Mouse (Mus musculus) cerebellum, adult 11-12 months (tissue): Measurements from ENCODE around the gene Ap1m2.
A peak's percentile ranks its signal among the peaks of the same experiment; 100 is the strongest.
"Not testable (repeated sequence)": the region's sequence is repeated elsewhere in the genome, so short reads cannot be mapped to it uniquely, and the experiment has no call there.

ENCODE experiments used
- DNase-seq: peaks from one replicate; pipeline ENCODE4 v3.0.0; 2022

Gene Ap1m2

DNA sequence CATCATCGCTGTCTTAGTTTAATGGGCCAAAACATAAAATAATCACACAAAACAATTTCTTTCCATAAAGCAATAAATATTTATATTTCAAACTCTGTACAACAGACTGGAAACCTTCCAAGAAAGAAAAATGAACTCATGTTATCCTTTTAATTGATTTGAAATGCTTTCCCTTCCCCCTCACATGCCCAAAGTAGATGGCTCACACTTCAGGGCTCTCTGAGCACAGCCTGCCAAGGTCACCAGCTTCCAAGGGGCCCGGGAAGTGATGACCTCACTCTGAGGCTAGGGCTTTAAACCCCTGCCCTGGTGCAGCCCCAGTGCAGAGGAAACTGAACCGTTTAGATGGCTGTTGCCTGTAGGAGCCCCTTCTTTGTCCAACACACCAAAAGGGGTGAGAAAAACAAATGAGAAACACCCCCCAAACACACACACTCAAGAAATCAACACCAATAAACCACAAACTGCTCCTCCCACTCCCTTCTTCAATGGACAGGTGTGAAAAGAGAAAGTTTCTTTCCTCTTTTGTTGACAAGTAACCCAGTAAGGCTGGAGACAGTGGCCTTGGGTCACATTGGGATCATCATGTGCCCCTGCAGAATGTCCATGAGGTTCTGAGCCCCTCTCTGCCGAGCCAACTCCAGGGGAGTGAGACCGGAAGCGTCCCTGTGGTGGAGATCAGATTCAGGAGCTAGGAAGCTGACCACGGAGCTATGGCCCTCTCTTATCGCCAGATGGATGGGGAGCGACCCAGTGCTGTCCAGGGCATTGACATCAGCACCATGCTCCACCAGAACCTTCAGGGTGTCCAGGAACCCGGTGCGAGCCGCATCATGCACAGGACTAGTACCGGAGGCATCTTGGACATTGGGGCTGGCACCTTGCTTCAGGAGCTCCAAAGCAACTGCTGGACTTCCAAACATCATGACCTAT lies 23.5 kb downstream of the Ap1m2 start:
- DNase-seq: peak; percentile 65

DNA sequence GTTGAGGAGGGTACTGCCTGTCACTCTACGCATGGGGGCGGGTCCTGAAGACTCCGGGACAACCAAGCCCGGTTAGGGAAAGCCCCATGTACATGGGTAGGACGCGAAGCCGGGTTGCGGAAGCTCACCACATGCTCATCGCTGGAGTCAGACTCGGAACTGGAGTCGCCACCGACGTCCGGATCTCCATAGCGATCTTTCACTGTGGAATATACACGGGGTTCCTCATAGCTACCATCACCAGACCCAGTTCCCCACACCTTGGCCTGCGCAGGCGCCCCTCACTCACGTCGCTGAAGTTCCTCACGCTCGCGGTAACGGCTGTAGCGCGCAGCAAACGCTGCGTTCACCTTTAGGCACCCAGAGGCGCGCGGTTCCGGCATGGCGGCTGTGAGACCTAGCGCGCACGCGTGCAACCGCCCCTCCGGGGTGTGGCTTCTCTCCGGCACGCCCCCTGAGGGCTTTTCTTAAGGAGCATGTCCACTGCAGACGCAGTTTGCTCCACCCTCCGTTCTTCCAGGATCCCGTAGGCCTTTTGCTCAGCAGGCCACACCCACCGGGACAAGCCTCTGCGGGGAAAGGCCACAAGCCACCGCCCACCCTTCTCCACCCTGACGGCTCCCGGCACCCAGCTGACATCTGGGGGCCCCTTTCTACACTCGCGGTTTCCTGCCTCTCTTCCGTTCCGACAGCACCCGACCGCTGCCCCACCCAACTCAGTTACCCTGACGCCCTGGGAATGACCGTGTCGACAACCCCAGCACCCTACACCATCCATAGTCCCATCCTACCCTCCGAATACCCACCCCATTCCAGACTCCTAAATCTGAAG lies 24.4 kb downstream of the Ap1m2 start, which contains the start of gene Kri1:
Gene Kri1, minus strand, starts transcription at position 399 of the 832 bp plus-strand sequence.
- DNase-seq: peak; percentile 98

DNA sequence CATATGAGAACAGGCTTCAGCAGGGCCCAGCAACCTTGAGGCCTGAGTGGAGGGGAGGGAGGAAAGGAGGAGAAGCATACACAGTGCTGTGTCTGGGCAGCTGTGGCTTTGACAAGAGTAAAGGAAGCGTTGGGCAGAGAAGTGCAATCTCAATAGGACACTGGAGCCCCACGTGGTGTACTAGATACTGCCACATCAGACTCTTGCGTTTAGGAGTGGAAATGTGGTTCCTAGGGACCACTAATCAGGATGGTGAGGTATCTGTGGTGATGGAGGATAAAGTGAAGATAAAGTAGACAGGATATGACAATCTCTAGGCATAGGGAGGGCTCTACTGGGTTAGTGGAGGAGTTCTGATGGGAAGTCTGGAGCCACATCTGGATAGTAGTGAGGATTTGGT lies 25.4 kb downstream of the Ap1m2 start:
- no peak for DNase-seq

DNA sequence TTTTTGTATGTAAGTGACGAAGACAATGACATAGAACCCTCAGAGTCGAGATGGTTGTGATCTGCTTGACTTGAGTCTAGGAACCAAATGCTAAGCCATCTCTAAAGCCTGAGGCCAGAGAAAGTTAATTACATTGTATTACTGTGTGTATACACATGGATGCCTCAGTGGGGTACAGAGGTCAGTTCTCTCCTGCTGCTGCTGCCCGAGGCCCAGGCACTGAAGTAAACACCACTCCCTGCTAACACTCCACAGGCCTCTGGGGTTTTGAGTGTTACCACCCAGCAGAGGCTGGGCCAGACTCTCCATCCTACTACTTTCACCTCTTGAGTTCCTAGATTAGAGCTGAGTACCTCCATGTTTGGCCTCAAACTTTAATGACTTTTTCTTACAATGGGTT lies 28.1 kb downstream of the Ap1m2 start:
- DNase-seq: no peak

DNA sequence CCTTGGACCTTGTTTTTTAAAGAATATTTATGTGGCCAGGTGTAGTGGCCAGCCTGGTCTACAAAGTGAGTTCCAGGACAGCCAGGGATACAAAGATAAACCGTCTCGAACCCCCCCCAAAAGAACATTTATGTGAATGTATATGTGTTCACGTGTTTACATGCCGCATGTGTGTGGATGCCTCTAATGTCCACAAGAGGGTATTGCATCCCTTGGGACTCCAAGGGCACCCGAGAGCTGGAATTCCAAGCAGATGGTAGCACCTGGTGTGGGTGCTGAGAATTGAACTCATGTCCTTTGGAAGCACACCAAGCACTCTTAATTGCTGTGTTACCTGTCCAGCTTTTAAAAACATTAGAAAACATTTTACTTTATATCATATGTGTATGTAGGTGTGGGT lies 28.5 kb downstream of the Ap1m2 start:
- no peak for DNase-seq

DNA sequence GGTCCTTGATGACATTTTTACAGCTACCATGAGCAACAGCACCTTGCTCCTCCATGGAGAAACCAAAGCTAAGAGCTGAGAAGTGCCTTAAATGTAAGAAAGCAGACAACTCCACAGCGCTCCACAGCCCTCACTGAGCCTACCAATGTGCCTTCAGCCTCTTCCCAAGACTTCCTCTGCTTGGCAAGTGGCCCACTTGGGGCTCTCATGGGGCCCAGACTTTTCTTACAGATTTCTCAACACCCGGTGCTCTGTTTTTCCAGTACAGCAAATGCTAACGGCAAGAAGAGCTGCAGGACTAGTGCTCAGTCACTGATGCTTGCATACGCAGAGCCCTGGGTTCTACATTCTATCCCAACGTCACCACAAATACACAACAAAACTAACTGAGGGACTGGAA lies 34.4 kb downstream of the Ap1m2 start:
- no peak for DNase-seq

DNA sequence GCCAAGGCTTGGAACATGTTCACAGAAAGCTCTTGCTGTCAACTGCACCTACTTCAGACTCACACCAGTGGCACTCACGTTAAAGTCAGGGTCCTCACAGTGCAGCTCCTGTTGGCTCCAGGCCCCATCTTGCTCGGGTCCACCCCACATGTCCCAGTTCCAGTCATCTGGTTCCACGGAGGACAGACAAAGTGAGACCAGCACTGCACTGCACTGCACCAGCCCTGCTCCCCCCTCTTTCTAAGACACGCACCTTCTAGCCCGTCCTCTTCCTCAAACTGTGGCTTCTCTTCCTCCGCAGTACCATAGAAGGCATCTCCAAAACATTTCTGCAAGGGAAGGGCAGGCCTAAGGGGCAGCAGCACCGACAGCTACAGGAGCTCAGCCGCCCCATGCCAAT lies 35.8 kb downstream of the Ap1m2 start:
- no peak for DNase-seq

DNA sequence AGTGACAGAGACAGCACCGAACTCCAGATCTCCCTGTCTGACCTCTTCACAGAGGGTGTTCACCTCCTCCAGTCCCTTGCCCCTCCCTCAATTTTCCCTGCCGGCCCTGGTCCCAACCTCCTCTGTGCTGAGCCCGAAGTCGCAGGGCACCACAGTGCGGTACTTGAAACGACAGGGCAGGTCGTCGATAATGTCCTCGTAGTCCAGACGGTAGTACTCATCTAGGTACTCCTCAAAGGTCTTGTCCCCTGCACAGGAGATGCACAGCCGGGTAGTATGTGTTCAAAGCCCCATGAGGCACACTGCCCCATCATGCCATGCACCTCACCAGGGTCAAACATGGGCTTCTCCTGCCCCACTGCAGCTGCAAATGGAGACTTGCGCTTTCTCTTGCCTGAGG lies 36.4 kb downstream of the Ap1m2 start:
- no peak for DNase-seq

DNA sequence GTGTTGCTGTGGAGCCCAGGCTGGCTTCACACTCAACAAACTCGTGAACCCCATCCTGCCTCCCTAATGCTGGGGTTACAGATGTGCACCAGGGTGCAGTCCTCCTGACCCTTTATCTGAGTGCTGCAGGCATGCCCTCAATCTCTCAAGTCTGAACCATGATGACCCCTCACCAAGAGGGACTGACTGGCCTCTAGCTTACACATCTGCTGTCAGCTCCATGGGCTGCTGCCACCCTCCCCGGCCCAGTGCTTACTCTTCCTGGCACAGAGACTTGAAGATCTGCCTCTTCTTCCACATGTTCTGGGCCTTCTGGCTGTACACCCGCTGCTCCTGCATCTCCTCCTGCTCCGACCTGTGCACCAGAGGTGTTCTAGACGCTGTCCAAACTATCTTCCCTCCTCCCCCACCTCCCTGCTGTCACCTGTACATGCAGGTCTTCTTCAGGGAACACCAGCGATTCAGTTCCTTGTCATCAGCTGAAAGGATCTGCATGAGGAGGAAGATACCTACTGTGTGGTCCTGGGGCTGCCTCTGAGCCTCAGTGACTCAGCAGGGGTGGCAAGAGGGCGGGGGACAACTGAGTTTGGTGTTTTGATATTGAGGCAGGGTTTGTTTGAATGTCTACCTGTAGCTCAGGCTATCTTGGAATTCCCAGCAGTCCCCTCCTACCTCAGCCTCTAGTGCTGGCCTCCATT lies 37.0 kb downstream of the Ap1m2 start:
- no peak for DNase-seq

DNA sequence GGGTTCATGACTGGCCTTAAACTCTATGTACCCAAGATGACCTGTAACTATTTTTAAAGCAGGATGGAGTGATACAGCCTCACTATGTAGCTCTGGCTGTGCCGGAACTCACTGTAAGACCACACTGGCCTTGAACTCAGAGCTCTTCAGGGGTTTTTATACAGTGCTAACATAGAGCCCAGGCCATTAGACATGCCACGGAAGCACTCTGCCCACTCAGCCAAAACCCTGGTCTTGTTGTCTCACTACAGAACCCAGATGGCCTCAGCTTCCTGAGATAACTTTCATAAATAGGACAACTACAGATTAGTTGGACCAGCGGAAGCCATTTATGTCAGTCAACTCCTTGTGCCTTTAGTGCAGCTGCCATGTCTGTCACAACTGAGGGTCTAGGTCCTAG lies 37.8 kb downstream of the Ap1m2 start:
- no peak for DNase-seq

DNA sequence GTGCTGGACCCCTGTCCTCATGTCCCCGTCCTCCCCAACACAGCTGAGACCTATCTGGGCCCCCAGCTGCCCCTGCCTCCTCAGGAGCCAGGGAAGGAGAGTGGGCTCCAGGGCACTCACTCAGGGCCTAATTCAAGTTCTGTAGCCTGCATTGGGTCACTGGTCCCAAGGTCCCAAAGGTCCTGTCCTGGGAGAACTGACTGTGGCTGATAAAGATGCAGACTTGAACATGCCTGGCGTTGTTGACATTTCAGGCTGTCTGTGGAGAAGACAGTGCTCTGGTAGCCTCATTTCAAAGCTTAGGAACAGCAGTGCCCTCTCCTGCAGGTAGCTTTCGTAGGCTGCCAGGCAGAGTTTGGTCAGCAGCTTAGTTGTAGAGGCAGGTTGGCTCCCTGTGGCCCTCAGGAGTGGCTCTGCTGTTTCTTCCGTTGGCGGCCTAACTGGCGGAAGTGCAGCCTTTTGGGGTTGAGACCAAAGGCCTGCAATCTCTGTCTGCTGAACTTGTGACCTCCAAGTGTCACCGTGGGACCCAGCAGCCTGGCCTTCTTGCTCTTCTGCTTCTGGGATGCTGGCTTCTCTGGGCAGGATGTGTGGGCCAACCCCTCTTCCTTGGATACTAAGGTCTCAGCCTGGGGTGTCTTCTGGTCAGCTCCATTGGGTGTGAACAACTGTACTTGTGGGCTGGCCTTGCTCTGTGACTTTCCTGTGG lies 38.5 kb downstream of the Ap1m2 start:
- no peak for DNase-seq

DNA sequence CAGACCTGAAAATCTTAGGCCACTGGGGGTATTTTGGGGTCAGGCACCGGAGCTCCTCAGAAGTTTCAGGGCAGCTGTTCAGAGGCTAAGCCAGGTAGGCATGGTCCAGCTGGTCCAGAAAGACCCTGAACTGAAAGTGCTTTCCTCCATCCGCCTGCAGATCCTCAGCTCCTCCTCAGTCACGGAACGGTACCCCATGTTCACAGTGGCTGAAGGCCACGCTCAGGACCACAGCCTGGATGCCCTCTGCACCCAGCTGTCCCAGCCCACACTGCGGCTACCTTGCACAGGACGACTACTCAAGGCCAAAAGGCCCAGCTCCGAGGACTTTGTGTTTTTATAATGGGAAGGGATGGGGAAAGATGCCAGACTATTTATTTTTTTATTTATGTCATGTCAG lies 39.0 kb downstream of the Ap1m2 start:
- DNase-seq: no peak

DNA sequence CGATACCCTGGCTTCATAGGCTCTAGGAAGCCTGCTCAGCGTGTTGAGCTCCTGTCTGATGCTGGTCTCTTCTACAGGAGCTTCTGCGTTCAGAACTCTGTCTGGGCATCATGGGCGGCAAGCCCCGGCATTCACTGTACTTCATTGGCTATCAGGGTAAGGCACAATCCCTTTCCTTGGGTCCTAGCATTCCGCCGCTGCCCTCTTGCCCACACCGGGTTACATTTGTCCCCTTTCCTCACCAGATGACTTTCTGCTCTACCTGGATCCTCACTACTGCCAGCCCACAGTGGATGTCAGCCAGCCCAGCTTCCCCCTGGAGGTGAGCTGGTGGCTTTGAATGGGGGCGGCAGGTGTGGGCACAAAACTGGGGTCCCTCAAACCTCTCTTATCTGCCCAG lies 39.7 kb downstream of the Ap1m2 start:
- no peak for DNase-seq

DNA sequence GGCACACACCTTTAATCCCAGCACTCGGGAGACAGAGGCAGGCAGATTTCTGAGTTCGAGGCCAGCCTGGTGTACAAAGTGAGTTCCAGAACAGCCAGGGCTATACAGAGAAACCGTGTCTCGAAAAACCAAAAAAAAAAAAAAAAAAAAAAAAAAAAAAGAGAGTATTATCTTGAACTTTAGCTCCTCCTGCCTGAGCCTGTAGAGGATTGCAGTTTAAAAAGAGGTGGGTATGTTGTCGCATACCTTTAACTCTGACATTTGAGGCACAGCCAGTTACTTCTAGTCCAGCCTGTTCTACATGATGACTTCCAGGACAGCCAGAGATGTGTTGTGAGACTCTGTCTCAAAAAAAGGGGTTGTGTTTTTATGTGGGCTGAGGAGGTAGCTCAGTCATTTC lies 42.5 kb downstream of the Ap1m2 start:
- DNase-seq: not testable (repeated sequence)

DNA sequence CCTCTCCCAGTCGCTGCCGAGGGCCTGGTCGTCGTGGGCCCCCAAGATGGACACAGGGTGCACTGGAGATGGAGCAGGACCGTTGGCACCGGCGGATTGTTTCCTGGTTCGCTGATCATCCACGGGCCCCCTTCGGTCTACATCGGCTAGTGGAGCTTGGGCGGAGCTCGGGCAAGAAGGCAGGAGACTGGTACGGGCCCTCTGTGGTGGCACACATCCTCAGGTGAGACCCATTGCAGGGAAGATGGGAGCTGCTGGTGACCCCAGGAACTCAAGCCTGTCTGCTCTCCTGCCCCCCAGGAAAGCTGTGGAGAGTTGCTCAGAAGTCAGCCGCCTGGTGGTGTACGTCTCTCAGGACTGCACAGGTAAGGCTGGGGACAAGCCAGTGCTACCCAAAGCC lies 43.8 kb downstream of the Ap1m2 start:
- DNase-seq: no peak

DNA sequence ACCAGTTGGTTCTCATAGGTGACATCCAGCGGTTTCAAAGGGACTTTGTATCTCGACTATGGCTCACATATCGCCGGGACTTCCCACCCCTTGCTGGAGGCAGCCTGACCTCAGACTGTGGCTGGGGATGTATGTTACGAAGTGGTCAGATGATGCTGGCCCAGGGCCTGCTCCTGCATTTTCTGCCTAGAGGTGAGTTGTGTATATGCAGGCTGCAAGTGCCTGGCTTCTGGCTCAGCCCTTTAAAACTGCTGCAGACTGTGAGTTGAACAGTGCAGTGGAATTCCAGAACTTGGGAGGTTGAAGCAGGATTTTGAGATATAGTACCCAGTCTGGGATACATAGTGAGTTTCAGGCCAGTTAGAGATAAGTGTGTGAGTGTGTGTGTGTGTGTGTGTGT lies 45.2 kb downstream of the Ap1m2 start:
- no peak for DNase-seq

DNA sequence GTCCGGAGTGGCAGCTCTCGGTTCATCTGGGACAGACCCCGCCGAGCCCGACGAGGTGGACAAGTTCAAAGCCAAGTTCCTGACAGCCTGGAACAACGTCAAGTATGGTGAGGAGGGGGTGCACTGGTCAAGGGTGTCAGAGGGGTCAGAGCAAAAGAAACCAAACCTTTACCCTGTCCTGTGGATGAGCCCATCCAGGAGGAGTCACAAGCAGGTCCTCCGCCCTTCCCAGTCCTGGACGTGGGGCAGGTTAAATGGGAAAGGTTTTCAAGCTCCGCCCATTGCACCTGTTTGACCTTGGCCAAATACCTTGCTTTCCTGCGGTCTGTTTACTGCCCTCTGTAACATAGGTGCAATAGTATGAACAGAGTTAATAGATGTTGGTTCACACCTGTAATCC lies 46.5 kb downstream of the Ap1m2 start:
- DNase-seq: peak; percentile 72

DNA sequence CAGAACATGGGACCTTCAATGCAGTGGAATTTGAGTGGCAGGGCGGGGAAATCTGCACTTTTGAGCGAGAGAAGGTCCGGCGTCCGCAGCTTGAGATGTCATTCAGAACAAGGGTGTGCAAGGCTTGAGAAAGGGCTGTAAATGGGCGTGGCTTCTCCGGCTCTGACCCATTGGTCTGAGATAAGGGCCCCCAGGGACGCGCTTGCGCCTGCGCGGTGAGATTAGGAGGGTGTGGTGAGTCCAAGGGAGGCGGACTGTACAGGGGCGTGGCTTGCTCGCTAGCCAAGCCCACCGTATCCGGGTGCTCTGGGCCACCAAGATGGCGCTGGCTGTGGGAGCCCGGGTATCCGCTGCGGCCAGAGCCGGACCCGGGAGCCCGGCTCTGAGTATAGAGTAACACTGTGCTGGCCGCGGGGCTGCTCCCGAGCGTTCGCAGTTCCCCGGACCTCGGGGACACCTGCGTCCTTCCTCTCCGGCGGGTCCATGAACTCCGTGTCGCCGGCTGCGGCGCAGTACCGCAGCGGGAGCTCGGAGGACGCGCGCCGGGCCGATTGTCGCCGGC lies 47.1 kb downstream of the Ap1m2 start, which contains the start of gene Atg4d:
Gene Atg4d, plus strand, starts transcription at position 294 of the 562 bp plus-strand sequence.
- peak; percentile 100 for DNase-seq

DNA sequence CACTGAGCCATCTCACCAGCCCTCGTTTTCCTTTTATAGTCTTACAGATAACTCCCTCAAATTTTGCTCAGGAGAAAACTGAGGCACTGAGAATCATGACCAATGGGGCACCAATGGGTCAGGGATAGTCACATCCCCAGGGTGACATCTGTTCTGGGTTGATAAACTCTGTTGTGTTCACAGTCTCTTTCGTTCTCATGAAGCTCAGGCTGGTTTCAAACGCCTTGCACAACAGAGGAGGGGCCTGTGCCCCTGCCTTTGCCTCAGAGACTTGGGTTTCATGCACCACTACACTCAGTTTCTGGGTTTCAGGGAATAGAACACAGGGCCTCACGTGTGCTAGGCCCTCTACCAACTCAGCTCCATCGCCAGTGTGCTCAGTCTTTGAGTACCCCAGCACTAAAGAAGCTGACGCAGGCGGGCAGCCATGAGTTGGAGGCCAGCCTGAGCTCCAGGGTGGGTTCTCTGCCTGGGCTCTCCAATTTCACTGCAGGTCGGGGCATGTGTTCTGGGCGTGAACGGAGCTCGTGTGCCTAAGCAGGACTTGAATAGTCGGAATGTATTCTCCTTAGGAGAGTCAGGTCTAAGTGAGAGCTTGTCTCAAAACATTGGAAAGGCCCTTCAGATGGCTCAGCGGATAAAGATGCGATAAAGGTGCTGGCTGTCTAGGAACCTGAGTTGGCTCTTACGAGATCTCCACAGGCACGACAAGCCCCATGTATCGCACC lies 47.7 kb downstream of the Ap1m2 start:
- DNase-seq: peak; percentile 57

DNA sequence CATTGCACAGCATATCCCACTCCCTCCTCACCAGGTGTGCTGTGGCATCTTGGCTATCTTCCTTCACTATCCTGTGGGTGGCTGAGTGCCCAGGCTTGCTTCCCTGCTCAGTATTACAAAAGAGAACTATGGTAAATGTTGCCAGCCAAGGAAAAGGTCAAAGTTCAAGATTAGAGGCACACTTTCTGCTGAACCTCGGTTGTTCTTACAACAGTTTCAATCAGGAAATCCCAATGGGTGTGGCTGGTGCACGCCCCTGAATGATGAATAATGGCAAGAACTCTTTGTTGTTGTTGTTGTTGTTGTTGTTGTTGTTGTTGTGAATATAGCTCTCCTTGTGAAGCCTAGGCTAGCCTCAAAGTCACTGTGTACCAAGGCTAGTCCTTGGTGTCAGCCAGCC lies 50.3 kb downstream of the Ap1m2 start:
- no peak for DNase-seq

DNA sequence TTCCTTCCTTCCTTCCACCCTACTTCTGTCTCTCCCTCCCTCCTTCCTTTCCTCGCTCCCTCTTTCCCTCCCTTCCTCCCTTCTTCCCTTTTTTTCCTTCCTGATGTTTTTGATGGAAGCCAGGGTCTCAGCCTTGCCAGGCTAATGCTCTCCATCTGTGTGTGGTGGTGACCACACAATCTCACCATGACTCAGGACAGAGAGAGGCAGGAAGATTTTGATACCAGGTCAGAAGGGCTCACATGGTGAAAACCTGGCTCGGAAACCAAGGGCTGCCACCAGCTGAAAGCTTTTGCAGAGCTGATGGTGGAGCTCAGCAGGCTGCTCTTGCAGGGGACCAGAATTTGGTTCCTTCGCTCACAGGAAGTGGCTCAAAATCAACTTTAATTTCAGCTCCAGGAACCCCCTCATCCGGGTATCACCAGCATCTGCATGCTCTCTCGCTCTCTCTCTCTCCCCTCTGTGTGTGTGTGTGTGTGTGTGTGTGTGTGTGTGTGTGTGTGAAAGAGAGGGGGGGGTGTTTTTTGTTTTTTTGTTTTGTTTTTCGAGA lies 51.6 kb downstream of the Ap1m2 start:
- no peak for DNase-seq
